Mouse (Mus musculus) right cerebral cortex, postnatal 25 days (tissue): ENCODE data around the gene Isoc2b.
"Not testable (repeated sequence)": the region's sequence is repeated elsewhere in the genome, so short reads cannot be mapped to it uniquely, and the experiment has no call there.

Experiments used
- DNase-seq: peaks from one replicate; pipeline ENCODE4 v3.0.0; 2022

The Isoc2b gene

DNA sequence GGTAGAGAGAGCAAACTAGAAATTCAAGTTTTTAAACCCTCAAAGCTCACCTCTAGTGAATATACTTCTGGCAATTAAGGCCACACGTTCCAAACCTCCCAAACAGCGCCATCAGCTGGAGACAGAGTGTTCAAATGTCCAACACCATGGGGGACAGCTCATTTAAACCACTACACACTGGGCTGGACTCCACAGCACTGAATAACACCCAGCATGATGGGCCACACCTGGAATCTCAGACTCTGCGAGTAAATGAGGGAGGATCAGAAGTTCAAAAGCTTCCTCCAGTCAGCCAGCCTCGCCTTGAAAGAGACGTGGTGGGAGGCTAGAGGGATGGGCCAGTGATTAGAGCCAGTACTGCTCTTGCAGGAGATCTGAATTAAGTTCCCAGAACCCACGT lies at the start of gene Isoc2b:
Gene Isoc2b (minus strand): TSS at position 126 of the 400 bp plus-strand sequence.
- no peak for DNase-seq

DNA sequence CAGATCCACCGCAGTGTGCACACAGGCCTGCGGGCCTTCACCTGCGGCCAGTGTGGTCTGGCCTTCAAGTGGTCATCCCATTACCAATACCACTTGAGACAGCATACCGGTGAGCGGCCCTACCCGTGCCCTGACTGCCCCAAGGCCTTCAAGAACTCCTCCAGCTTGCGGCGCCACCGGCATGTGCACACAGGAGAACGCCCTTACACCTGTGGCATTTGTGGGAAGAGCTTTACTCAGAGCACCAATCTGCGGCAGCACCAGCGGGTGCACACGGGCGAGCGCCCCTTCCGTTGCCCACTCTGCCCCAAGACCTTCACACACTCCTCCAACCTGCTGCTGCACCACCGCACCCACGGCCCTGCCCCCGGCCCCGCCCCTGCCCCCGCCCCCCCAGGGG lies 49.0 kb upstream of the Isoc2b start:
- no peak for DNase-seq

DNA sequence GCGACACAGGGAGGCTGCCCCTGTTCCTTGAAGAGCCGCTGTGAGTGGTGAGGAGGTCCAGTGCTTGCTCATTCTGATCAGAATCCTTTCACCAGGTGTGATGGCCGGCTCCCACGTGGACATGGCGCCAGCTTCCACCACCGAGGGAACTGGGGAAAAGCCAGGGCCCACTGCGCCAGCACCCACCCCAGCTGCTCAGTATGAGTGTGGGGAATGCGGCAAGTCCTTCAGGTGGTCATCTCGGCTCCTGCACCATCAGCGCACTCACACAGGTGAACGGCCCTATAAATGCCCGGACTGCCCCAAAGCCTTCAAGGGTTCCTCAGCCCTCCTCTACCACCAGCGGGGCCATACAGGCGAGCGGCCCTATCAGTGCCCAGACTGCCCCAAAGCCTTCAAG lies 48.6 kb upstream of the Isoc2b start:
- no peak for DNase-seq

DNA sequence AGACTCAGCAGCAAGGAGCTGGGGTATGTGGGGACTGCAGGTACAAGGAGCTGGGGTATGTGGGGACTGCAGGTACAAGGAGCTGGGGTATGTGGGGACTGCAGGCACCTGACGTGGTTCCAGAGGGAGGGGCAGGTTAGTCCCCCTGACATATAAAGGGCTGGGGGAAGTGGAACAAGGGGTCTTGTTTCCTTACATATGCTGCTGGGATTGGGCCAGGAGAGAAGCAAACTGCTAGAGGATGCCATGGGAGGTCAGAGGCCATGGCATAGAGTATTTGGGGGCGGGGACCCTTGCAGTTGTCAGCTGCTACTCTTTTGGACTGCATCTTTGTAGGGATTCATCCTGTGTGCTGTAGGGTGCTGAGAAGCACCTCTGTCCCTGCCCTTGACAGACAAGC lies 47.4 kb upstream of the Isoc2b start:
- no peak for DNase-seq

DNA sequence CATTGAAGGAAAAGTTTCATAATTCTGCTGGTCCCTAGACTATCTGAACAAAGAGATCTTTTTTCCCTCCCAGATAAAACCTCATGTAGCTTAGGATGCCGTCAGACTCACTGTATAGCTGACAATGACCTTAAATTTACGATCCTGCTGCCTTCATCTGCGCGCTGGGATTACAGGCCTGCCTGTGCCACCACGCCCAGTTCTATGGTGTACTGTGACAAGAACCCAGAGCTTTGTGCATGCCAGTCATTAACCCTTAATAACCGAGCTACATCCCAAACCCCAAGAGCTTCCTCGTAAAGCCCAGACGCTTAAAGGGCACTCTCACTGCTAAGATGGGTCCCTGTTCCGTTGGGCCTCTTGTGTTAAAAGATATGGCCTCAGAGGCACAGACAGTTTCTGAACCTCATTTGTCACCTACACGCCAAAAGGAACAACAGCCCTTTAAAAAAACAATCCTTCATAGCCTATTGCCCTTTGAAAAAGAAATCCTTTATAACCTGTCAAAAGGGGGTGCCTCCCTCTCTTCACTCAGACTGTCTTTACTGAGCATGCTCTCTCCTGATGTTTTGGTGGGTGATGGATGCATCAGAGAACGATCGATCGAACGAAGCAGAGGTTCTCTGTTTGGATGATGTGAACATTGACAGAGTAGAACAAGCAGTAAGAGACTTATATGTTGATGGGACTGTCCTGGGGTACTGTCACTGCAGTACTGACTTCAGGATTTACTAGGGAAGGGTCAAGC lies 45.8 kb upstream of the Isoc2b start:
- DNase-seq, result no peak

DNA sequence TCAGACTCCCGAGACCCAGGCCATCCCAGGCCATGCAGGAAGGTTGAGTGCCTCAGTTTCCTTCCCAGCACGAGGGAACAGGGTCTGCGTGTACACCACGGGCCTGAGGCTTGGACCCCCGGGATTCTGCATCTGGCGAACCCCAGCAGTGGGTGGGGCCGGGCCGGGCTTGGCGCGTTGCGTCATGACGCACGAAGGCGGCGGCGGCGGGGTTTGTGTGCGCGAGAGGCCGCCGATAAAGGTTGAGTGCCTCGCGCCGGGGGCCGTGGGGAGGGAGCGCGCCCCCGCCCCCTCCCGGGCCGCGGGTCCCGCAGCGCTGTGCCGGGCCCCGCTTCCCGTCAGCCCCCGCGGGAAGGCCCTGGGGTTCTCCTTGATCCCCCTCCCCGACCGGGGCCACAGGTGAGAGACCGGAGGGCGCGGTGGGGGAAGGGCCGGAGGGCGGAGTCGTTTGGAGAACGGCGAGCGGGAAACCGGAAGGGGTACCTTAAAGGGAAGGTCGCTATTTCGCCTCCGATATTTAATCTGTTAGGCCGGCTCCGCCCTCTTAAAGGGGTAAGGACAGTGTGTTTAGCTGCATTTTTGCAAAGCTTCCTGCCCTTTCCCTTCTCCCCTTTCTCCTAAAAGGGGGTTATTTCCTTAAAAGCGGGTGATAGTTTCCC lies 45.1 kb upstream of the Isoc2b start, which contains the start of gene Zfp628:
Gene Zfp628 (plus strand): TSS at position 211 of the 659 bp plus-strand sequence.
- peak; percentile 96 for DNase-seq

DNA sequence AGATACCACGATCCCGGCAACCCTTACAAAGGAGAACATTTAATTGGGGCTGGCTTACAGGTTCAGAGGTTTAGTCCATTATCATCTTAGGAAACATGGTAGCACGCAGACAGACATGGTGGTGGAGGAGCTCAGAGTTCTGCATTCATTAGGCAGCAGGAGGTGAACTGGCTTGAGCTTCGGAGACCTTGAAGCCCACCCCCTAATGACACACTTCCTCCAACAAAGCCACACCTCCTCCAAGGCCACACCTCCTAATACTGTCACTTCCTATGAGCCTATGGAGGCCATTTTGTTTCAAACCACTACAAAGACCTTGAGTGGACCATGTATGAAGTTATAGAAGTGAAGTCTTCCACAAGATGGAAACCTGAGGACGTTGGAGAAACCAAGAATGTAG lies 42.2 kb upstream of the Isoc2b start:
- DNase-seq, result no peak

DNA sequence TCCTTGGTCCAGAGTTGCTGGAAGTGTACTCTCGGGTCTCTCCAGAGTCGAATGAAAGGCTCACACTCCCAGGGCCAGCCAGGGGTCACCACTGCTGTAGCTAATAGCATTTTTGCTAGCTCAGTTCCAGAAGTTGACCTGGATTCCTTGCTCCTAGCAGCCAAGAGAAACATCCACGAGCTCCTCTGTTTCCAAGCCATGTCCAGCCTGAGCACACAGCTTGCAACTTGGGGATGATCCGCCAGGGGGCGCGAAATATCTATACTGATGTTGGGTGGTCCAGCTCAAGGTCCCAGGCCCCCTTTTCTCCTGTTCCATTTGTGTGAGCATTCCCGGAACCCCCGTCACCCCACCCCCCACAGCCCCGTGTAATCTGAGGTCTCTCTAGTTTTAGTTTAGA lies 41.5 kb upstream of the Isoc2b start:
- no peak for DNase-seq

DNA sequence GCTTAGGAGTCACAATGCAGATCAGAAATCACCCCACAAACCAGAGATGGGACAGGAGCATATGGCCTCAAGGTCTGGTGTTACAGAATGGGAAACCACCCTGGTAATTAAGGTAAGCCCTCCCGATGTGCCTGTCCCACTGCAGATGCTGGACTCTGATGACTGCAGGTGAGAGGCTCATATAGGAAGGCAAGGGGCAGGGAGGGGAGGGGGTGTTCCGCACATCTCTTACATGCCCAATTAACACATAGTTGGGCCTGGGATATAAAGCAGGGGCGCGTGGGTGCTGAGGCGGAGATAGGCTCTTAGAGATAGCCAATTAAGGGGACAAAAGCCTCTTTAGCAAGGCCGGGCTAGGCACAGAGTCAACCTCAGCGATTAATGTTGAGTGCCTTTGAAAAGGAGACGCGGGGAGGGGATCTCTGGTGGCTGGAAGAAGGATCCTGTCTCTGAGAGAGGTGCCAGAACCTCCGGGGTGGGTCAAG lies 36.5 kb upstream of the Isoc2b start, which contains the start of gene Gm36210:
Gene Gm36210 (minus strand): TSS at position 51 of the 485 bp plus-strand sequence.
- DNase-seq, result no peak

DNA sequence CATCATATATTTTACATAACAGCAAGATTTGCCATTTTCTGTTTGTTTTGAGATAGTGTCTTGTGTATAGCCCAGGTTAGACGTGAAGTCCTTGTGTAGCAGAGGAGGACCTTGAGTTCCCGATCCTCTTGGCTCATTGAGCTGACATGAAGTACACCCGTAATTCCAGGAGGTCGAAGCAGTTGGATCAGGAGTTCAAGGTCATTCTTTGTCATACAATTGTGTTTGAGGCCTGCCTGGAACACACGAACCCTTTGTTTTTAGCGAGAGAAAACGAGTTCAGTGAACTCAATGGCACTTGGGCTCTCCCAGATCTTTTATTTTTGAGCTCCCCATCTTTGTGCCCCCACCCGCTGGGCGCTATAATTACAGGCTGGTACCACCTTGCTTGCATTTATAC lies 32.3 kb upstream of the Isoc2b start:
- no peak for DNase-seq

DNA sequence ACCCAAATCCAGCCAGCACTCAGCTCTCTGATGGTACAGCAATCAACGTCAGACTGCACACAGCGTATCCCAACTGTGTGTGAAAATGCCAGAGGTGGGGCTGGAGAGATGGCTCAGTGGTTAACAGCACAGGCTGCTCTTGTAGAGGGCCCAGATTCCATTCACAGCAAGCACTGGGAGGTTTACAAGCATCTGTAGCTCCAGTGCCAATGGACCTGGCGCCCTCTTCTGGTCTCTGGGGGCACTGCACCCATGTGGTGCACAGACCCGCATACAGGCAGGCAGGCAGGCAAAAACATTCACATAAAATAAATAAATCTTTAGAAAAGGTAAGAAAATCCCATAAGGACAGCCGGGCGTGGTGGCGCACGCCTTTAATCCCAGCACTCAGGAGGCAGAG lies 31.1 kb upstream of the Isoc2b start:
- no peak for DNase-seq

DNA sequence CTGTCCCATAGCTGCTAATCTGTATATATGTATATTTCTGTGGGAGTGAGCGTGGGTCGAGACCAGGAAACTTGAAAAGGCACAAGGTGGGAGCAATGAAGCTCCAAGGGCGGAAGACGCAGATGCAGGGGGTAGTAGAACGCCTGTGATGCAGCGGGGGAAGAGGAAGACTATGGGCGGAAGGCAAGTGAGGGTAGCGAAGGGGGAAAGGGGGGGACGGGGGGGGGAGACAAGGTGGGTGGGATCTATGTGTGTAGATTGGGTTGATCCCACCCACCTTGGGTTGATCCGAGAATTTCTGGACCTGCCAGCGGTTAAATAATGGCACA lies 30.4 kb upstream of the Isoc2b start:
- DNase-seq, result no peak

DNA sequence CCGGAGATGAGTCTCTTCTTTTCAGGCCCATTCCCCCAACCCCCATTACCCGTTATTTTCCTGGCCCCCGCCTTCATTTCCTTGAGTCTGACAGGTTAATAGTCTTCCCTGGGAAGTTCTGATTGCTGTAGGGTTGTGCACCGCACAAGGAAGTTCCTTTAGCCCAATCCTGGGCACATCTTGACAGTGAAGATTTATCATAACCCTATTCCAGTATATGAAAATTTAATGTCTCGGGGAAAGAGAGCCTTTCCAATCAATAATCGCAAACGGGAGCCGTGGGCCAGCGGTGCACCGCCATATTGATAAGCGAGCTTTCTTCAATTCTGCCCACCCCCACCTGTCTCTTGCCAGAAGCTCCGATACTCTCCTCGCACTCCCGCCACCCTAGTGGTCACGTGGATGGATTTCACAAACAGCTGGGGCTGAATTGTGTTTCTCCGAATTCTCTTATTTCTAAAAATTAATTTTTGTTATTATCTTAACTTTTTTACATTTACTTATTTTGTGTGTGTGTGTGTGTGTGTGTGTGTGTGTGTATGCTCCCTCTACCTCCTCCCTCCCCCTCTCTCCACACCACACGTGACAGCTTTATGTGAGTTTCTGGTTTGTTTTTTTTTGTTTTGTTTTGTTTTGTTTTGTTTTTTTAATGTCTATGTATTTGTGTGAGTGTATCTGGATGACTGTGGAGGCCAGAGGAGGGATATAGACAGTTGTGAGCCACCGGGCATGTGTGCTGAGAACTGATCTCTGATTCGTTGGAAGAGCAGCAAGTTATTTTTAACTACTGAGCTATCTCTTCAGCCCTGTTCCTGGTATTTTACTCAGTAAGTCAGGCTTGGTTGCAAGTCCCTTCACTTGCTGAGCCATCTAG lies 29.8 kb upstream of the Isoc2b start:
- no peak for DNase-seq

DNA sequence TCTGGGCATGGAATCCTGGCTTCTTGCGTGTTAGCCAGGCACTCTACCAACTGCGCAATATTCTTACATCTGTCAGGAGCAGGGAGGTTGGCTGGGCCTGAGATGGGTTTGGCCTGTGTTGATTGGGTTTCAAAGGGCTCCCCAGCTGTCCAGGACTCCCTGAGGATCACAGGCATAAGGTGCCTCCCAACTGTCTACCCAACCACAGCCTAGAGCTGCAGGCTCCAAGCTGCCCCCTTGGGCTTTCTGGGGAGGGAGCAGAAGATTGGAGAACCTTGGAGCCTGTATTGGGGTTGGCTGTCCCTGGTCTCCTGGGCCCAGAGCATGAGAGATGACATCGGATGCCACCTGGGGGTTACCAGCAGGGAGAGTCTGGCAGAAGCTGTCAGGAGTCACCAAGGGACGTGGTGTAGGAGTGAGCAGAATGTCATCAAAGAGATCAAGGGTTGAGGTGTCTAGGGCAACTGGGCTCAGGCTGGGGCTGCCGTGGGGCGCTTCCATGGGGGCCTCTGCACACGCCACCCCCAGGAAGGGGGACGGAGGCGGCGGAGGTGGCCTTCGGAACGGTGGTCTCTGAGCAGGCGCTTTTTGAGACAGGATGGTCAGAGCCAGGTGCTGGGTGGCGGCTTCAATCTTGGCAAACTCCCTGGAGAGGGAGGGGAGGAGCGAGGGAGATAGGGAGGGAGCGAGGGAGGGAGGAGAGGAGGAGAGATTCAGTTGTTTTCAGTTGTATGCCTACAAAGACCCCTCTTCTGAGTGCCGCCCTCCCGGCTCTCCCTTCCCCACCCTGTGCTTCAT lies 29.0 kb upstream of the Isoc2b start:
- DNase-seq, result no peak

DNA sequence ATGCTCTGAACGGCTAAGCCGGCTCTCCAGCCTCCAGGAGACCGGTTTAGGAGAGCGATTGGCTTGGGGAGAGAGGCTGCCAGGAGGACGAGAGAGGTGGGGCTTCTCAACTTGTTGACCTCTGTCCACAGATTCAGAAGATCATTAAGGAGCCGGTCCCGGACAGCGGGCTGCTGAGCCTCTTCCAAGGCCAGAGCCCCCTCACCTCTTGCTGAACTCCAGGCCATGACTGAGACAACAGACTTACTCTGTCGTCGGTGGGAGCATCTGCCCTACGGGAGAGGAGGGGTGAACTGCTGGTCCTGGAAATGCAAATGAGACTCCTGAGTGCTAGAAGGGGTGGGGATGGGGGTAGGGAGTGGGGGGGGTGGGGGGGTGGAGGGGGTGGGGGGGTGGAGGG lies 25.1 kb upstream of the Isoc2b start:
- DNase-seq, result no peak

DNA sequence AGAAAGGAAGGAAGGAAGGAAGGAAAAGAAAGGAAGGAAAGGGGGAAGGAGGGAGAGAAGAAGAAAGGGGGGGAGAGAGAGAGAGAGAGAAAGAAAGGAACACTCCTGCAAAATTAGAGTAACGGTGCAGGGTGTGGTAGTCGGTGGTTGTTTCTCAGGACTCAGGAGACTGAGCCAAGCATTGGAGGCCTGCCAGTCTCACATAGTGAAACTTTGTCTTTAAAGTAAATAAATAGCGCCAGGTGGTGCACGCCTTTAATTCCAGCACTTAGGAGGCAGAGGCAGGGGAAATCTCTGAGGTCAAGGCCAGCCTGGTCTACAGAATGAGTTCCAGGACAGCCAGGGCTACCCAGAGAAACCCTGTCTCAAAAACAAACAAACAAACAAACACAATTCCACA lies 16.6 kb upstream of the Isoc2b start:
- no peak for DNase-seq

DNA sequence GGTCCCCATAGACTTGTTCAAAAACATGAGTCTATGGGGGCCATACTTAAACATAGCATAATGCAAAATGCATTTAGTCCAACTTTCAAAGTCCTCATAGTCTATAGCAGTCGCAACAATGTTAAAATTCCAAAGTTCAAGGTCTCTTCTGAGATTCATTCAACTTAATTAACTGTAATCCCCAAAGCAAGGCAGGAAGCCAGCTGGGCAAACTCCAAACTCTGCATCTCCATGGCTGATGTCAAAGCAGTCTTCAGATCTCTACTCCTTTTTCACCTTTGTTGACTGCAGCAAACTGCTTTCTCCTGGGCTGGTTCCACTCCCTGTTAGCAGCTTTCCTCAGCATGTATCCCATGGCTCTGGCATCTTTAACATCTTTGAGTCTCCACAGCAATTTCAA lies 9.0 kb upstream of the Isoc2b start:
- not testable (repeated sequence) for DNase-seq

DNA sequence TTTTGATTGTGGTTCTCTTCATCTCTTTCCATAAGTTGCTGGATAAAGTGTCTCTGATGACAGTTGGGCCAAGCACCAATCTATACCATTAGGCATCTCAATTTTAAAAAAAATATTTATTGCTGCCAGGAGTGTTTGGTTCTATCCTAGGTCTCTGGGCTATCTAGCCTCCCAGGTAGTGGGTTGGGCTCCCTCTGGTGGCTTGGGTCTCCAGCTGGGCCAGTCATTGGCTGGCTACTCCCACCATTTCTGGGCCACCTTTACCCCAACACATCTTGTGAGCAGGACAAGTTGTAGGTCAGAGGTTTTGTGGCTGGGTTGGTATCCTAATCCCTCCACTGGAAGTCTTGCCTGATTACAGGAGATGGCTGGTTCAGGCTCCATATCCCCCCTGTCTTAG lies 8.1 kb upstream of the Isoc2b start:
- no peak for DNase-seq

DNA sequence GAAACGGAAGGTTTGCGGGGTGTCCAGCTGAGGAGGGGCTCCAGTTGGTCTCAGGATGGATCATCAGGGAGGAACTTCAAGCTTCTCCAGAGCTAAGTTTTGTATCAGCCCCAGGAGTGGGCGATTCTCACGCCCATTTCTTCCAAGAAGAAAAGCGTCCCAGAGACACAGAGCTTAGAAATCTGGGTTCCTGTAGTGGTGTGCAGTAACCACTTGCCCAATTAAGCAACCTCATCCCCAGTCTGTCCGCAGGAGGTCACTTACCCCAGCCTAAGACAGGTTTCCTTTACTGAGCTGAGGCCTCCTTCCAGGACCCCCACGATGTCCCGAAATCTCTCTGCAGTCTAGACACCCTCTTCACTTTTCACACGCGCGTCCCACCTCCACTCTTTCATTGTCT lies 7.2 kb upstream of the Isoc2b start:
- DNase-seq, result no peak

DNA sequence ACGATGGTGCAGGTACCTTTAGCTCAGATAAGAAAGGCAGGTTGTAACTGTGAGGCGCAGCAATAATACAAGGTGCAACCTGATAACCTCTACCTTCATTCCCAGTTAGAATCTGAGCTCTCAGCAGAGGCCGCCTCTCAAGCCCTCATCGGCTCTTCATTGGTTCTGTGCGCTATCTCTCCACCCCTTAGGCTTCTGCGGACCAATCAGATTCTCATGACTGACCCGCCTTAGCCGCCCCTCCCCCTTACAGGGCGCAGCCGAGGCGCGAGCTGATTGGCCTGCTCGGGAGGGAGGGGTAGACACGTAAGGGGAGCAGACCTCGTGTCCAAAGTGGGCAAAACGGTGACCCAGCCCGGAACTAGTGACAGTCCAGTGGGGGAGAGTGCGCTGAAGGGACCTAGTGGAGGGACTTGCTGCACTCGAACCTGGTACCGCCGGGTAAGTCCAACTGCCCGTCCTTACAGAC lies 6.7 kb upstream of the Isoc2b start, which contains the start of gene Isoc2a:
Gene Isoc2a (plus strand): TSS at position 401 of the 469 bp plus-strand sequence.
- DNase-seq, result peak; percentile 82

DNA sequence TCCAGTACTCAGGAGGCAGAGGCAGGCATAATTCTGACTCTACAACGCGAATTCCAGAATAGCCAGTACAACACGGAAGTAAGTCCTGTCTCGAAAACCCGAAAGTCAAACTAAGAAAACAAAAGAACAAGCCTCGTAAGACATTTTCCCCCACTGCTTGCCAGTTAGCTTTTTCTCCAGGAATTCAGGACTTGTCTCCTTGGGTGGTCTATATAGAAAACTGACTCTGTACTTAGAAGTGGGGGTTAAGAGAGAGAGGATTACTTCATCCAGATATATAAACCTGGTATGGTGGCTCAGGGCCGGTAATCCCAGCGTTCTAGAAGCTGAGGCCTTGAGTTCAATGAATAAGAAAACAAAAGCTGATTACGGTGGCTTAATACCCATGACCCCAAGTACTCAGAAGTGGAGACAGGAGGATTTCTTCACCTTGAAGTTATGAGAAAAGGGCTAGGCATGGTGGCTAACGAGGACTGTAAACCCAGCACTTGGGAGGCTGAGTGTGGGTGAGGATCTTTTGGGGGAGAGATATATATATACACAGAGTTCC lies 3.4 kb downstream of the Isoc2b start:
- DNase-seq, result no peak
